Mouse (Mus musculus) monocyte, adult 59 days (primary cell): ENCODE data around the gene Gpr137. TPM values are rescaled to one million over a fixed set of nuclear protein-coding genes. Genes with fewer than 3 reads are reported as not detected.

ENCODE experiments used
- total RNA-seq, 2 experiments: library from RNA; stranded (reverse); gene quantifications; one replicate each; pipeline ENCODE4 v1.2.4; 2023

Gene Gpr137
- 10 to 100 TPM; 29.9 to 30.8 TPM for total RNA-seq

DNA sequence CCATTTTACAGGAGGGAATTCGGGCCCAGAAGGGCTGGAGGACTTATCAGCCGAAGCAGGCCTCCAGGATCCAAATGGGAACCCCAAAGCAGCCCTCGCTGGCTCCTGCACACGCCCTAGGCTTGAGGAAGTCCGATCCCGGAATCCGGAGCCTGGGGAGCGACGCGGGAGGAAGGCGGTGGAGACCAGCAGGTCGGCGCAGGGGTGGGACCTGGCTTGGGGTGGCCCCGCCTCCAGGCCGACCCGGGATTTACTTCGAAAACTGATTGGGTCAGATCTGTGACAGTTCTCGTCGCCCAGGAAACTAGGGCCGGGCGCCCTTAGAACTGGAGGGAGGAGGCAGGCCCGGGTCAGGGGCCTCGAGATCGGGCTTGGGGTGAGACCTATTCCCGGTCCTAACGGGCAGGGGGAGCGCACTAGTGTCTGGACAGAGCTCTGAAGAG is at the start of gene Gpr137:
Gene Gpr137 (minus strand): TSS at position 232 of the 443 bp plus-strand sequence.

GRCm38 (mm10) chr19:6987061-6987903 is 45.0 kb upstream of the Gpr137 start, which contains the start of gene Vegfb:
Gene Vegfb, minus strand, starts transcription at chr19:6987651.

DNA sequence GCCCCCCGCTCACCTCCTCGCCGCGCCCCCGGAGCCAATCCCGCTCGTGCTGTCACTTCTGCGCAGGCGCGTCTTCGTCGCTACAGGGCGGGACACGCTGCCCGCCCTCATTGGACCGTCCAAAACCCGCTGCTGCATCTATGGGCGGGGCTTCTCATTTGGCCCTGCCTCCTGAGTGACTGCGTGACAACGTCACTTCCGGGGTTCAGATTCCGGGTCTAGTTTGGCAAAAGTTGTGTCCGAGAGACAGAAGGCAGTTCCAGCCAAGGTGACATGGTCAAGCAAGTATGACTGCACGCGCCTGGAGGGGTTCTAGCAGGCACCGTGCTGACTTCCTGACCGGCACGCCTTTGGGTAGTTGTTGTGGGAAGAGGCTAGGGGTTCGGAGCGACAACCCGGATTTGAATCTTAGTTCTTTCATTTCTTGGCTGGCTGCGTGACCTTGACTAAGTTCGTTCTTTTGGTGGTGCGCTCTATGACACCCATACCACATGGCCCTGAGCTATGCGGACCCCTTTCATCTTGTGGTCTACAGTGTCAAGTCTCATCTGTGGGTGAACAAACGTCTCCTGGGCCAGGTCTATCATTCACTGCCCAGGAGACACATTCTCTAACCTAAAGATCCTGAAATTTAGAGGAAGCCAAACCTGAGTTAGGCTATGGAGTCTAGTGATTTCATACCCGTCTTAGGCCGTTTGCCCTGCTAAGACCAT is 38.3 kb upstream of the Gpr137 start, which contains the start of gene Fkbp2:
Gene Fkbp2 (minus strand): TSS at position 121 of the 713 bp plus-strand sequence.

GRCm38 (mm10) chr19:6975537-6976521 is 33.5 kb upstream of the Gpr137 start, which contains the start of gene Plcb3:
Gene Plcb3, minus strand, starts transcription at chr19:6976470.

DNA sequence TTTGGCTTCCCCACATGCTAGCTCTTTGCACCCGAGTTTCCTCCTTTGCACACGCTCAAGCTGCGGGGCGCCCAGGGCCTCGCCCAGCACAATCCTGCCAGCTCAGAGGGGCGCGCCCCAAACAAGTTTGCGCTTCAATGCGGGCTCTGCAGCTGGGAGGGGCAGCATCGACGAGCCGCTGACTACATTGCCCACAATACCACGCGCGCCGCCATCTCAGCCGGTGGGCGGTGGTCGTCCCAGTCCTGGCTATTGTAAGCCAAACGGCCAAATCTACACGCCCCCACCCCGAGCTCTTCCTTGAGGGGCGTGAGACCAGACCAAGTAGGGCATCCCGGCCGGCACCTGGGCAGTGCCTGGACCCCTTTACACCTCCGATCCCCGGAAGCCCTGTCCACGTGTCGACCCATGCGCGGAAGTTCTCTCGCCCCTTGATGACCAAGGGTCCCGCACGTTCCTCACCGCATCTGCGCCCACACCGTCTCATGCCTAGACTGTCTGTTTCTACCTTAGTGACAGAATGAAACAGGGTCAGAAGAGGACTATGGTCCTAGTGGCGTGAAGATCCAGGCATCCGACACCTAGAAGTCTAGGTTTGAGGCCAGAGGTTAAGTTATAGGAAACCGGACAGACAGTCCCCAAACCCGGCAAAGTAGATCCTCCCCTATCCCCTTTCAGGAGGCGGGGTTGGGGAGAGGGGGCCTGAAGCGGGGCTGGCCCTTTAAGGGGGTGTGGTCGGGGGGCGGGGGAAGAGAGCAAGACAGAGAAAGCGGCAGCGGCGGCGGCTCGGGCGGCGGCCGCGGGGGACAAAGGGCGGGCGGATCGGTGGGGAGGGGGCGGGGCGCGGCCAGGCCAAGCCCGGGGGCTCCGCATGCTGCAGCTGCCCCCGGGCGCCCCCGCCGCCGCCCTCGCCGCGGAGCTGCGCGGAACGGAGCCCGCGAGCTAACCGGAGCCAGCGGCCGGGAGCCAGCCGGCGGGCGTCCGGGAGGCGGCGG is 32.2 kb upstream of the Gpr137 start, which contains the start of gene Ppp1r14b:
Gene Ppp1r14b (plus strand): TSS at position 758 of the 995 bp plus-strand sequence.

DNA sequence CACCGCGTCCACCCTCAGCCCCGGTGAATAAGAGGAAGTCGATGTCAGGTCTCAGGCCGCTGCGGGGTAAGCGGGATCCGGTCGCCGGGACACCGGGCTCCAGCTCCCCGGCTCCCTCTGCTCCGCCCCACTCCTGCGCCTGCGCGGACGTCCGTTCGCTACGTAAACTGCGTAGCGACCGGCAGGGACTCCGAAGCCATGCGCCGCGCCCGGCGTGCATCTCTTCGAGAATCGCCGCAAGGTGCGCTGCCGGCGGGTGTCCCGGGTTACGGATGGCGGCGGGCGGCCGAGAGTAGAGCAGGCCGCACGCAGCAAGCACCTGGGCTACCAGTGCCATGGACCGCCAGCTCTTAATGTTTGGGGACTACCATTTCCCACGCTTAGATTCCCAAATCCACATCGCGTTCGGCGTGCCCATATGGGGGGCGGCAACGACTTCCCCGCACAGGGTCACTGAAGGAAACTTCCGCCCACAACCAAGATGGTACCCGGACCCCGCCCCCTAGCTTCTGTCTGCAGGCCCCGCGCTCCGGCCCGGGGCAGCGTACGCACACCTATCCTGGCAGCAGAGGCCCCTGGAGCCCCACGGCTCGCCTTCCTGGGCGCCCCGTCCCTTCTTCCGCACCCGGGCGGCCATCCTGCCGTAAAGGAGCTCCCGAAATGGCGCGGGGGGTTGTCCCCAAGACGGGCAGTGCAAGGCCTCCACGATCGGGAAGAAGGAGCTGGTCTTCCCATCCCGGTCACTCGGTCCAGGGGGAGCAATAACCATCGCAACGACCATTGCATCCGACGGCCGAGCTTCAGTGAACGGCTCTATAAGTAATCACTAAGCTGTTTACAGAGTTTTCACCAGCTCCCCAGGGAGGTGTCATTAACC is 670 bp downstream of the Gpr137 start, which contains the start of gene Bad:
Gene Bad (plus strand): TSS at position 490 of the 877 bp plus-strand sequence.

DNA sequence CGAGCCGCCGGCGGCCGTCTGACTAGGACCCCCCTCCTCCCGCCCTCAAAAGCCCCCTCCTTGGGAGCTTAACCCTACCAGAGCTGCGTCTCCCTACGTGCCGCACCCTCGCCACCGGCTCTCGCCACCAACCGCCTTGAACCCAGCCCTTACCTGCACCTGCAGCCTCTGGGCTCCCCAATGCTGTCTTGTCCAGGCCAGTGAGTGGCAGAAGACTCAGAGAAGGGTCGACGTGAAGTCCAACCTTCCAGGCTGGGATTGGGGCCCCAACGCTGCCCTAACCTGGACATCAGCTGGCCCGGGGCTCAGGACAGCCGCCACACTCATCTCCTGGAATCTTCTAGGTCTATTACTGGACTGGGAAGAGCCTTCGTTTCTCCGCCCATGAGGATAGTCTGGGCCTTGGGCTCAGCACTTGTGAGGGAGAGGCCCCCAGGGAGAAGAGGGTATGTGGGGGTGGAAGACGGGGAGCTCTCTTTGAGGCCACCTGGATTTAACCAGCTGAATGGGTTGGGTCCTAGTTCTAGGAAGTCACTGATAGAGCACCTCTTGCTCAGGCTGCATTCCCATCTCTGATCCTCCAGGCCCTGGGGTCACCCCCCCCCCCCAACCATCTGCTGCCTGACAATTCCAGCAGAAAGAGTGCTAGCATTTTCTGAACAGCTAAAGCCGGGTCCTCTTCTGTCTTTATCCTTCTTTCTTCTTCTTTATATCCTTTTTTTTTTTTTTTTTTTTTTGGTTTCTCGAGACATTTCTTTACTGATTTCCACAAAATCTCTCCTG is 7.9 kb downstream of the Gpr137 start, which contains the start of gene Kcnk4:
Gene Kcnk4 (minus strand): TSS at position 321 of the 783 bp plus-strand sequence.

DNA sequence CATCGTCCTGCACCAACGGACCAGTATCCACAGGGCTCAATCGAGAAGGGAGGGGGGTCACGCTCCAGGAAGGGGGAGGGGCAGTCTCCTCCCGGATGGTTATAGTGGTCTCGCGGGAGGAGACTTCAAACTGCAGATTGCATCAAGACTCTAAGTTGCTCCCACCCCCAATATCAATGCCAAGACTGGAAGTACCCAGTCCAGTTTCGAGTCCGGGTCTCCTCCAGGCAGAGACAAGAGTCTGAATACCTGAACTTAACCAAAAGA is 17.0 kb downstream of the Gpr137 start, which contains the start of gene Catsperz:
Gene Catsperz (minus strand): TSS at position 74 of the 267 bp plus-strand sequence.

DNA sequence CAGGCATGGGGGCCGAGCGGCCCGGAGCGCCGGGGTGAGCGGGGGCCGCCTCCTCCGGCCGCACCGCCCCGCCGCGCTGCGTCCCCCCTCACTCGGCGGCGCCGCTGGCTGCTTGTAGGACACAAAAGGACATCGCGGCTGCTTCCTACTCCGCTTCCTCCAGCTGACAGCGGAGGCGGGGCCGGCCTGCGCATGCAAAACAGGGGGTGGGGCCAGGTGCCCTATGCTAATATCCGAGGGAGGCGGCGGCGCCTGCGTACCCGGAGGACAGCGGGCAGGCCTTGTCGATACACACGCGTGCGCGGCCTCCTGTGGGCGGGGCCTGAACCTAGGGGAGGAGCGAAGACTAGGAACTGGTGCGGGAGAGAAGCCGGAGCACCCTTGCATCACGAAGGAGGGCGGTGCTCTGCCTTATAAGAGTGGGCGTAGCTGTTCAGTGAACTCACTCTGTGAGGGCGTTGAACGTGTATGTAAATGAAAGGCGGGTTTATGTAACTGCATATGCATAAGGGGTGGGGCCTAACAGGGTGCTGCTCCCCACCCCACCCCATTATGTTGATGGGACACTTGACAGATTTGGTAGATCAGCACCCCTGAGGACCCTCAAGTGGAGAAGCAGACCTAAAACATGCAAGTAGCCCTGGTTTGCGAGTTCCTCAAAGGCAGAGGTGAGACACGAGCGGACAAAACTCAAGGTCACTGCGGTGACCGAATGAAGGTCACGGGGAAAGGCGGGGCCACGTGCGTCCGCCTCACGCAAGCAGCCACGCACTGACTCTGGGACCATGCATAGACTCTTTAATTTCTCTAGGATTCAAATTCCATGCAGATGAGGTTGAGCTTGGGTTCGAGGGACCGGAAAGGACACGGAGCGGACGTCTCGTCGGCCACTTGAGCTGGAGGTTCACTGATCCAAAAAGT is 20.4 kb downstream of the Gpr137 start, which contains the start of gene Esrra:
Gene Esrra (minus strand): TSS at position 167 of the 921 bp plus-strand sequence.

GRCm38 (mm10) chr19:6909507-6910289 is 32.6 kb downstream of the Gpr137 start, which contains the start of the genes Trmt112 and Prdx5:
Gene Trmt112, plus strand, starts transcription at chr19:6909698.
Gene Prdx5, minus strand, starts transcription at chr19:6910106.

Other genes starting within 250 kb of the Gpr137 start
- gene Rps6ka4, start 101.8 kb downstream of the Gpr137 start, total RNA-seq = 10 to 100 TPM; 44.6 to 47.2 TPM
- gene Ccdc88b, start 84.3 kb downstream of the Gpr137 start, total RNA-seq = 100 to 1,000 TPM in 1 of 2 experiments, 10 to 100 TPM in 1; 90.6 to 102 TPM
- gene Trmt112, start 32.8 kb downstream of the Gpr137 start, total RNA-seq = 100 to 1,000 TPM; 148 to 158 TPM
- 100 to 1,000 TPM; 664 to 666 TPM for gene Prdx5, start 32.4 kb downstream of the Gpr137 start, total RNA-seq
- gene Esrra, start 20.7 kb downstream of the Gpr137 start, total RNA-seq = 10 to 100 TPM; 51.8 to 51.9 TPM
- not detected for gene Catsperz, start 17.1 kb downstream of the Gpr137 start, total RNA-seq
- gene Kcnk4, start 8.0 kb downstream of the Gpr137 start, total RNA-seq = not detected
- gene Bad, start 619 bp downstream of the Gpr137 start, total RNA-seq = 10 to 100 TPM; 23.4 to 30.4 TPM
- 10 to 100 TPM; 54.6 to 62.8 TPM for gene Ppp1r14b, start 32.5 kb upstream of the Gpr137 start, total RNA-seq
- gene Plcb3, start 34.0 kb upstream of the Gpr137 start, total RNA-seq = 10 to 100 TPM; 33.4 to 35.2 TPM
- gene Fkbp2, start 38.0 kb upstream of the Gpr137 start, total RNA-seq = 10 to 100 TPM; 46.1 to 59.4 TPM
- 10 to 100 TPM in 1 of 2 experiments, 1 to 10 TPM in 1; 9.7 to 12.2 TPM for gene Vegfb, start 45.2 kb upstream of the Gpr137 start, total RNA-seq
- gene Dnajc4, start 50.1 kb upstream of the Gpr137 start, total RNA-seq = 10 to 100 TPM; 22.5 to 25.3 TPM
- gene Nudt22, start 53.6 kb upstream of the Gpr137 start, total RNA-seq = 10 to 100 TPM; 11.1 to 16.9 TPM
- gene Trpt1, start 53.7 kb upstream of the Gpr137 start, total RNA-seq = 1 to 10 TPM; 1.4 to 1.9 TPM
- 100 to 1,000 TPM; 282 to 286 TPM for gene Fermt3, start 77.0 kb upstream of the Gpr137 start, total RNA-seq
- gene Stip1, start 97.5 kb upstream of the Gpr137 start, total RNA-seq = 10 to 100 TPM; 61.2 to 64.6 TPM
- gene Macrod1, start 114.3 kb upstream of the Gpr137 start, total RNA-seq = 1 to 10 TPM; 6.4 to 8.0 TPM
- not detected for gene Flrt1, start 163.2 kb upstream of the Gpr137 start, total RNA-seq